Mouse (Mus musculus) erythroblast, embryonic 14.5 days (primary cell): ENCODE data around the gene H2-Q6.
"Not testable (repeated sequence)": the region's sequence is repeated elsewhere in the genome, so short reads cannot be mapped to it uniquely, and the experiment has no call there.

Experiments used
- GATA1 ChIP-seq: IDR thresholded peaks from 2 replicates; pipeline ENCODE4 v1.6.1; 2012; ENCODE audit warnings: low read length, inconsistent platforms, mixed read lengths
- TAL1 ChIP-seq: IDR thresholded peaks from 3 replicates; pipeline ENCODE4 v1.6.1; 2012; ENCODE audit warnings: low read length, inconsistent platforms, mixed read lengths

DNA sequence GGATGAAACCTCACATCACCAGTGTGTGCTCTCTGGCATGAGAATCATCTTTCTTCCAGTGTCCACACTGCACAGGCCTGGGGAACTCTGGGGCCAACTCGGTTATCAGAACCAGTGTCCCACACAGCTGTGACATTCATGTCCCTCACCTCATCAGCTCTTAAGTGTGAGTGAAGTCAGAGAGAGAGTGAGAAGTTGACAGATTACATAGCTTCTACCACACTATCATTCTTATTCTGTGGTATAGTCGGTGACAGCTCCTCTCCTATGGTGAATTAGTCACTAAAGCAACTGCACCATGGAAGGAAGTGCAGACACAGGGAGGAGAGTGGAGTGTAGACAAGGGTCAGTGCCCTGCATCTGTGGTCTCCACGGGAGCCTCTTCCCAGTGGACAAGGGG lies 44.3 kb downstream of the H2-Q6 start:
- not testable (repeated sequence) for TF ChIP-seq GATA1, TAL1
